Mouse (Mus musculus): Measurements from ENCODE around the gene Lacc1.
"Not testable (repeated sequence)": the region's sequence is repeated elsewhere in the genome, so short reads cannot be mapped to it uniquely, and the experiment has no call there.

Lacc1 gene

GRCm38 (mm10) chr14:77036226-77037046 lies at the start of gene Lacc1, which contains the start of gene Ccdc122:
Lacc1 (minus strand) TSS chr14:77036904.
Ccdc122 (plus strand) TSS chr14:77036772.
- DNase-seq = peak; percentile 78 to 80

DNA sequence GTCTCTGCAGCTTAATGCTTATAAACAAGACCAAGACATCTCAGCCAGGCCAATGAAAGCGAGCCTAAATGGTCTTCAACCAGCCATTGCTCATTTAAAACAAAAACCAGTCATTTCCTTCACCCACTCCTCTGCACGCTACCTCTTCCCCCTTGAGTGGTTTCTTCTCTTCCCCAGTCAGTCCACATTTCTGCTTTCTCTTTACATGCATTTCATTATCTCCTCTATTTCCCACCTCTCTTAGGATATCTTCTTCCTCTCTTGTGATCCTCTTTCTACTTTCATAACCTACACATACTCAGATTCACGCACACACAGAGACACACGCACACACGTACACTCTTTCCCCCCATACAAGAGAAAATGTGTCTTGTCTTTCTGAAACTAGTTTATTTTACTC lies 44.5 kb upstream of the Lacc1 start:
- no peak for DNase-seq

DNA sequence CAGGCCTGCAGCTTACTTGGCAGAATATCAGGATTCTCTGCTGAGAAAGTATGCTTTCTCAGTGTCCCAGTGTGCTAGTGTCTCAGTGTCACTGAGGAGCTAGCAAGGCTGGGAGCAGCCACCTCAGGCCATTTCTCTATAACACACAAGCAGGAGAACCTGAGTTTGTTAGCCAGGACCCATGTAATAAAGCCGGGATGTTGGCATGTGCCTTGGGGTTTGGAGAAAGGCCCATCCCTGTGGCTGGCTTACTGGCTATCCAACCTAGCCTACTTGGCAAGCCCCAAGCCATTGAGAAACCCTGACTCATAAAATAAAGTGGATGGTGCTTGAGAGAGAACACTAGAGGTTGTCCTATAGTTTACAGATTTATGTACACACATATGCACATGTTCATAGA lies 32.7 kb upstream of the Lacc1 start:
- DNase-seq = peak; percentile 54 to 56

DNA sequence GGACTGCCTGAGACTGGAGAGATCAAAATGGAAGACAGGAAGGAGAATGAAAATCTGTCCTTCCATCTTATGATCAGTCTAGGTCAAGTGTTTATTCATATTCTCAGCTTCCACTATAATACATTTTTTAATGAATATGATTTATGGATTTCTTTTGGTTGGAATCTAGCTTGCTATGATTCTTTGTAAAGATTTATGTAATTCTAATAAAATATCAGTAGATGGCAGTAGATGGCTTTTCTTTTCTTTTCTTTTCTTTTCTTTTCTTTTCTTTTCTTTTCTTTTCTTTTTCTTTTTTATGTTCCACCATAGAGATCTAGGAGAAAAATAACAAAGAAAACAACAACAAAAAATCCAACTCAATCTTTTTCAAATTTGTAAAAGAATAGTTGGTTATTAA lies 16.6 kb upstream of the Lacc1 start:
- no peak for DNase-seq

DNA sequence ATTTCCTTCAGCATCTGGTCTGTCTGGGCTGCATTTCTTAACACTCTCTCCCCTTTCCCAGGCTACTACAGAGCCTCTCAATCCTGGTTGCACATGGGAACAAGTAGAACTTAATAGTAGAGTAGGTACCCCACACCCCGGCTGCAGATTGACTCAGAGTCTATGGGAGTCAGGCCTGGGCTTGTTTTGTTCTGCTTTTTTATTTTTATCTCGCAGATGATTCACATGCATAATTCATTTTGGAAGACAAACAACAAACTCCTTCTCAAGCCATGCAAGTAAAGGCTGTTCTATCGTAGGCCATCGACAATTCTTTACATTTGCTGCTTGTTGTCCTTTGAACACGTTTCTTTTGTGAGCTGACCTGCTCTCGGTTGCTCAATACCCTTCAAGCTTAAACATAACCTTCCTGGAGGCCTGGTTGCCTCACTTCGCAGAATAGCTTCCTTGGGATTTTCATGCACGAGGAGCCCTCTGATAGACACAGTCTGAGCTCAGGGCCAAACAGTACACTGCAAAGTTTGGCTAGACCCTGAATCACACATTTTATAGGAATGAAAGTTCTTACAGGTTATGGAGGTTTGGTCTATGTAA lies 1.2 kb upstream of the Lacc1 start:
- no peak for DNase-seq

GRCm38 (mm10) chr14:77037330-77037729 lies 626 bp upstream of the Lacc1 start:
- no peak for DNase-seq

GRCm38 (mm10) chr14:77034970-77035369 lies 1.7 kb downstream of the Lacc1 start:
- no peak for DNase-seq

DNA sequence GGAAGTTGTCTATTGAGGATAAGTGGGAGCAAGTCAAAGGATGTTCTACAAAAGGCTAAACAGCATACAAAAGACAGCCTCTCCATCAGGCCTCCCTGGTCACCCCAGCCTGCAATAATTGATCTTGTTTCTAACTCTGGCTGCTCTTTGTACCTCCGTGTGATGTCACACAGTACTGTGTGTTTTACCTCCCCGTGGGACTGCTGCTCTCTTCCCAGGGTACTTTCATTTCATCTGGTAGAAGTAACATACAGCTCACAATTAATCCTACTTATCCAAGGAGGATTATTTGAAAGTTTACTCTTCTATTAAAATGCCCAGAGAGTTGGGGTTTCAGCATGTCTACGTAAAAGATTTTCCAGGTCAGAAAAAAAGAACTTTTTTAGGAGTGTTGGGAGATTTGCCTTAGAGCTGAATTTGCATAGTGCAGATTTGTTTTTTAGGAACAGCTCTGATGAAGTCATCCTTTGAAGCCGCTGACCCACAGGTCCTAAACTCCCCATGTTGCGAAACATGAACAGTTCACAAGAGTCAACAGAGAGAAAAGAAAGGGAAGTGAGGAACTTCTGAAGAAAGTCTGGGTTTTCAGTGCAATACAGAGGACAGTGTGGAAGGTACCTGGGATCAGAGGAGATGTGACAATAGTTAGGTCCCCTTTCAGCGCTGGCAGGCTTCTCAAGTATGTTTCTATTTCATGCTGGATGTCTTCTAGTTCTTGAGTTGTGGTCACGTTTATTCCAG lies 2.4 kb downstream of the Lacc1 start:
- DNase-seq = no peak

DNA sequence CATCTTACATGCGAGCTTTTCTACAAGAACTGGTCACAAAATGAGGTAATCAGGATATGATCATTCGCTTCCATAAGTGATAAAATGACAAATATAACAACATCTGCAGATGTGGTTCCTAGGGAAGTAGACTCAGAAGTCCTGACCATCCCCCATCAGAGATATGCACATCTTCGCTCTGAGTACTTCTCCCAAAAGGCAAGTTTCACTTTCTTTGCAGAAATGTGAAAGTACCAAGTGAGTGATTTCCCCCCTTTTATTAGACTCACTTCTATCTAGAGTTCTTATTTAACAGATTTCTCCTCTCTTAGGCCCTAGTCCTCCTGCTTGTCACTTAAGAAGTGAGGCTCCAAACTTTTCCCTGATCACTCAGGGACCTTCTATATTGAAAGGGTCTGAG lies 3.3 kb downstream of the Lacc1 start:
- DNase-seq = no peak

- no peak for DNase-seq
Measured at GRCm38 (mm10) chr14:77032433-77032832, 4.3 kb downstream of the Lacc1 start.

GRCm38 (mm10) chr14:77030808-77031207 lies 5.9 kb downstream of the Lacc1 start:
- no peak for DNase-seq

GRCm38 (mm10) chr14:77029319-77030054 lies 7.2 kb downstream of the Lacc1 start:
- DNase-seq = no peak

DNA sequence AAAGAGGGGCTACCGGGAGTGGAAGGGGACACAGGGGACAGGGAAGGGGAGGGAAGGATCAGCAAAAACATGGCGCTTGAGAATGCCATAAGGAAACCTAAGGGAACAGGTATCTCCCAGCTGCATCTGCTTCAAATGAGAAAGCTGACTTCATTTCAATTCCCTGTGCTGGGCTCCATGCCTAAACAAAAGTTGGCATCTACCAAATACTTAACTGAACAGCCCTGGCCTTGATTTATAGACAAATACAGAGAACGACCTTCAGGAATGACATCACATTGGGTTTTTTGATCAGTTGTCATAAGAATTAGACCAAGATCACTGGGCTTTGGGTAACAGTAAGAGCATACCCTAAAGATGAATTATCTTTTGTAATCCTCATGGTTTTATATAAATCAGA lies 12.2 kb downstream of the Lacc1 start:
- DNase-seq = no peak

- DNase-seq = no peak
Measured at GRCm38 (mm10) chr14:77017211-77017610, 19.5 kb downstream of the Lacc1 start.

DNA sequence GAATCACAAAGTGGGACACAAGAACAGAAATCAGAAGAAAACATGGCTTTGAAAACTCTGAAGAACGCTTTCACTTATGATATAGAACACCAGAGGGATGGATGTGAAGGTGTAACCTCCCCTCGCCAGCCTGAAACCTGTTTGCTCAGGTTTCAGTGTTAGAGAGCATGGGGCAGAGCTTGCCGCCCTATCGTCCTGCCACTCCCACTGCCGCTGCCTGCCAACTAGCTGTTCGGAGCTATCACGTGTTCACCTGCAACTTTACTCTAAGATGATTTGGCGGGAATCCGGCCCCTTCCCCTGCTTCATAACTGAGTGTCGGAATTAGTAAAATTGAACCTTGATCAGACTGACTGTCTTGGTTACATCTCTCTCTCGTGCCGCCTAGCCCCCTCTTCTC lies 19.9 kb downstream of the Lacc1 start:
- DNase-seq = not testable (repeated sequence)

- peak; percentile 82 to 88 for DNase-seq
Measured at GRCm38 (mm10) chr14:77011804-77012203, 24.9 kb downstream of the Lacc1 start.

DNA sequence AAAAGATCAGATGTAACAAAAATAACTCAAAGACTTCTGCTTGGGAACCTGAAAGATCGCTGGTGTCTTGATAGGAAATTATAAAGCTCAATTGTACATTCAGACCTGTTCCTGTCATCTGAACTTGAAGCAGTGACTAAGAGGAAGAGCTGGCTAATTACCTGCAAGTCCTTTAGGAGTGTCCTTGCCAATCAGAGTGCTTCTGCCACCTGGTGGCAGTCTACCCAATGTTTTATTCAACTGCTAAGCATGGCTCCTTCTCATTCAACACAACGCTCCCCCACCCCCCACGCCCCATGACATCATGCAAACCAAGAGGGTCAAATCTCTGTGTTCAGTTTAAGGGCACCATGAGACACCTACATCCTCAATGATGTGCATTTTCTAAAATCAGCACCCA lies 28.5 kb downstream of the Lacc1 start:
- DNase-seq = peak; percentile 92 to 94

DNA sequence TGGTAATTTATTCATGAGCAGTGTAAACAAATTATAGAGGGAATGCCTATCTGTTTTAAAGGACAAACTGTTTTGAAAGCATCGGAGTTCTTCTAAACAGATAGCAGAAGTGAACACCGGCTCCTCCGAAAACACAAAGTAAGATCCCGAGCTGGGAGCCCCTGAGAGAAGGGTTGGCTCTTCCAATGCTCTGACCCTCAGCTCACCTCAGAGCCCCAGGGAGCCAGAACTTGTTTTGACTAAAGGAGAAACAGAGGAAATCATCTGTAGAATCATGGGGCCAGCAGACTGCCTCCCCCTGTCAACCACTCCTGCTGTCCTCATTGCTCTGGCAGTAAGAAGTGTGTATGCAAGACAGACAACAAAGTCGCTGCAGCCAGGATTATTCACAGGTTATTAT lies 31.1 kb downstream of the Lacc1 start:
- no peak for DNase-seq

- DNase-seq = no peak
Measured at GRCm38 (mm10) chr14:77004740-77005139, 32.0 kb downstream of the Lacc1 start.

- DNase-seq = not testable (repeated sequence)
Measured at GRCm38 (mm10) chr14:76990351-76990750, 46.4 kb downstream of the Lacc1 start.

- DNase-seq = peak; percentile 80 to 82
Measured at GRCm38 (mm10) chr14:76981781-76982180, 54.9 kb downstream of the Lacc1 start.

- peak; percentile 60 to 76 for DNase-seq
Measured at GRCm38 (mm10) chr14:76981176-76981575, 55.5 kb downstream of the Lacc1 start.

GRCm38 (mm10) chr14:76979569-76979968 lies 57.1 kb downstream of the Lacc1 start:
- DNase-seq = no peak

Measured in cerebellum, postnatal 10 days (tissue).